Mouse (Mus musculus): ENCODE results near the gene Slc7a7. TPM values are rescaled to one million over a fixed set of nuclear protein-coding genes. Genes with fewer than 3 reads are reported as not detected.
A peak's percentile ranks its signal among the peaks of the same experiment; 100 is the strongest.

Gene Slc7a7
- polyA plus RNA-seq, 1 experiment from 2014 or later = 8.2 TPM

DNA sequence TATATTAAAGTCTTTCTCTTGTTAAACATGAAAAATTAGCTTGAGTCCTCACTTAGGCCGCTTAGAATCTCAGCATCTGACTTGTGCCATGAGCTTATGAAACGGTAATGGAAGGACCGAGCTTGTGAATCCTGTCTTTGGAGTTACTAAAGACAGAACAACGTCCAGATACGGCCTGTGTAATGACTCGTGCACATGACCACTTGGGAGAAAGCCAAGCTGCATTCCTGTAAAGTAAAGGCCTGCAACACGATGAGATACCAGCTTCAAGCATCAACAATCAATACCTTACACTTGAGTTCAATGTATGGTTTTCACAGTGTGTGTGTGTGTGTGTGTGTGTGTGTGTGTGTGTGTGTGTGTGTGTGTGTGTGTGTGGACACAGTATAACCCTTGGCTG is 20.9 kb downstream of the Slc7a7 start:
- CTCF ChIA-PET = no interaction called here
- in situ Hi-C loops (cut with MboI; ENCODE audit: low pct_unique_long_range_greater_than_20kb) = no loop called here

DNA sequence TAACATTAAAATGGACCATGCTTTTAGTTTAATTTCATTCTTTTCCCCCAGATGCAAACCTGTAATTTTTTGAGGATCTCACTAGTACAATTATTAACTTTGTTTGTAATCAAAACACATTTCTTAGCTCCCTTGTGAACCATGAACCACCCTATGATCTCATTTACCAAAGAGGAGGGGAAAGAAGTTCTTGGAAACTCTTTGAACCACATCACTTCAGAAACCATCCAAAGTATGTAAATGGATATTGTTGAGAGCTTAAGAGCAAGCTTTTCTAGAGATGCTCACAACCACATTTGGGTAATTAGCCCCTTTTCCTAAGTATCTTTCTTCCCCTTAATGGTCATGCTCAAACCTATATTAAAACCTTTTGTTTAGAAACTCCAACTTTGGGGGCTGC is 23.3 kb downstream of the Slc7a7 start:
- no peaks in the 10 kb centered on the region for H3K27me3 ChIP-seq
- ChIA-PET POLR2A (interaction anchor here (1.0 kb wide), 1 partner anchor 13 kb away, joined by 3 read pairs; no protein-coding TSS in a partner anchor), CTCF (interaction anchor here (1.0 to 1.1 kb wide), 2 partner anchors 13 to 19 kb away, joined by 3 read pairs; no protein-coding TSS in a partner anchor)
- ATAC-seq (peak; percentile 32), DNase-seq (ENCODE audit: low read depth, low spot score) (peak; percentile 71)
- no peak for TF ChIP-seq CTCF (IDR thresholded peaks at IDR 0.05)
- in situ Hi-C loops (cut with MboI; ENCODE audit: low pct_unique_long_range_greater_than_20kb) = no loop called here

More for the DNA sequence above, 20.9 kb downstream of the Slc7a7 start:
- no peak for TF ChIP-seq CTCF (IDR thresholded peaks at IDR 0.05)
- DNase-seq (ENCODE audit: low read depth, low spot score) (no peak), ATAC-seq (no peak)
- H3K27me3 ChIP-seq = no peaks in the 10 kb centered on the region
- POLR2A ChIA-PET = interaction anchor here (1.3 kb wide), 1 partner anchor 13 kb away, joined by 3 read pairs; no protein-coding TSS in a partner anchor

DNA sequence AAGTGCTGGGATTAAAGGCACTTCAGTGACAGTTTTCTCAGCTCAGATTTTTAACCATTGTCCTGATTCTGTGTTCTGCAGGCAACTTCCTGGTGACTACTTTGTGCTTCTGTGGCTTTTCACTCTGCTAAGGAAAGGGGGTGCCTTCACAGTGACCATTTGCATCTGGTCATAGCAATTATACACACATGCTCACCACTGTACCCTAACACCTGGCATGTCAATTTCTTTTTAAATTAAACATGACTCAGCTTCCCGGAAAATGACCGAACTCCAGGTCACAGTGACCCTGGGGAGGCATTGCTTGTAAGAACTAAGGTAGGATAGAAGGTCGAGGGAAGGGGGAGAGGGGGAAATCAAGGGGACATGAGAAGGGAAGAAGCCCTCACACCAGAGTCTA is 23.8 kb downstream of the Slc7a7 start:
- DNase-seq (ENCODE audit: low read depth, low spot score) (no peak), ATAC-seq (no peak)
- CTCF ChIA-PET = interaction anchor here (1.0 to 1.1 kb wide), 2 partner anchors 12 to 20 kb away, joined by 3 read pairs; no protein-coding TSS in a partner anchor
- TF ChIP-seq CTCF (IDR thresholded peaks at IDR 0.05) = no peak
- POLR2A ChIA-PET = interaction anchor here (1.0 kb wide), 1 partner anchor 12 kb away, joined by 3 read pairs; no protein-coding TSS in a partner anchor
- H3K27me3 ChIP-seq = no peaks in the 10 kb centered on the region
- in situ Hi-C loops (cut with MboI; ENCODE audit: low pct_unique_long_range_greater_than_20kb) = no loop called here

GRCm38 (mm10) chr14:54390843-54391242 is 26.7 kb downstream of the Slc7a7 start:
- no peaks in the 10 kb centered on the region for H3K27me3 ChIP-seq
- no peak for ATAC-seq
- CTCF ChIA-PET = interaction anchor here (1.7 kb wide), 1 partner anchor 11 kb away, joined by 5 read pairs; no protein-coding TSS in a partner anchor

DNA sequence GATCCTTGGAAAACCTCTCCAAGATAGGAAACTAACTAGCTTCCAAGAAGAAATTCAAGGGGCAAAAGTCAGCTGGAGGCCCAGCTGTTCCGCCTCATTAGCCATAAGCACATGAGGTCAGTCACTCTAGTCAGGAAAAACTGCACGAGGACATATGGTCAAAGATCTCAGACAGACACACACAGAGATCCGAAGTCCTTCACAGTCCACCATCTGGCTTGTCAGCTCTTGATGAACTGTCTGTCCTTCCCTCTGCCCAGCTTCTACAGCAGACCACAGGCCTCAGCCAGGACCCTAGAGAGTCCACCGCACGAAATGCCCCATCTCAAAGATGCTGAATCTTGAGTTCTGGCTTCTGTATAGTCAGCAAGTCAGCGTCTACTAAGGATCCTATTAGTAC is 30.0 kb downstream of the Slc7a7 start:
- in situ Hi-C loops (cut with MboI; ENCODE audit: low pct_unique_long_range_greater_than_20kb) = no loop called here
- CTCF ChIA-PET = no interaction called here
- TF ChIP-seq CTCF (IDR thresholded peaks at IDR 0.05) = no peak
- ATAC-seq (no peak), DNase-seq (ENCODE audit: low read depth, low spot score) (no peak)
- POLR2A ChIA-PET = no interaction called here
- H3K27me3 ChIP-seq = no peaks in the 10 kb centered on the region

More at GRCm38 (mm10) chr14:54390843-54391242, 26.7 kb downstream of the Slc7a7 start:
- no peak for TF ChIP-seq CTCF (IDR thresholded peaks at IDR 0.05)
- in situ Hi-C loops (cut with MboI; ENCODE audit: low pct_unique_long_range_greater_than_20kb) = no loop called here
- POLR2A ChIA-PET = no interaction called here
- no peak for DNase-seq (ENCODE audit: low read depth, low spot score)

- in situ Hi-C loops (cut with MboI; ENCODE audit: low pct_unique_long_range_greater_than_20kb) = no loop called here
- no peak for ATAC-seq
- POLR2A ChIA-PET = no interaction called here
- CTCF ChIA-PET = no interaction called here
- H3K27me3 ChIP-seq = no peaks in the 10 kb centered on the region
- no peak for TF ChIP-seq CTCF (IDR thresholded peaks at IDR 0.05)
- DNase-seq (ENCODE audit: low read depth, low spot score) = no peak
These were observed 31.5 kb downstream of the Slc7a7 start for GRCm38 (mm10) chr14:54385968-54386618.

DNA sequence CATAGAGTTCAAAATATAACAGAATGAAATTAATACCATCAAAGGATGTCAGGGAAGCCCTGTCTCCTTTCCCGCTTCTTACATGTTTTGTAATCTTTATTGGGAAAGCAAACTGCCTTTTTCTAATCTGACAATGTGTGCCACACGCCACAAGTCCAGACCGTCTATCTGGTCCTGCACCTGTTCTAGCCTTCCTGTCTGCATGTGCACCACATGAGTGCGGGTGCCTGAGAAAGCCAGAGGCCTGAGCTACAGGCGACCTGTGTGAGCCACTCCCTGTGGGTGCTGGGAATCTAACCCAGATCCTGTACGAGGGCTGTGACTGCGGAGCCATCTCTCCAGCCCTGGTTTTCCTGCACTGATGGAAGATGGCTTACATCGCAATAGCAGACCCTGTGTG is 33.2 kb downstream of the Slc7a7 start:
- no peak for TF ChIP-seq CTCF (IDR thresholded peaks at IDR 0.05)
- in situ Hi-C loops (cut with MboI; ENCODE audit: low pct_unique_long_range_greater_than_20kb) = no loop called here
- DNase-seq (ENCODE audit: low read depth, low spot score) (no peak), ATAC-seq (no peak)
- POLR2A ChIA-PET = no interaction called here
- H3K27me3 ChIP-seq = no peaks in the 10 kb centered on the region
- CTCF ChIA-PET = no interaction called here

GRCm38 (mm10) chr14:54383355-54383771 is 34.2 kb downstream of the Slc7a7 start:
- in situ Hi-C loops (cut with MboI; ENCODE audit: low pct_unique_long_range_greater_than_20kb) = no loop called here
- DNase-seq (ENCODE audit: low read depth, low spot score) (no peak), ATAC-seq (no peak)
- POLR2A ChIA-PET = no interaction called here
- TF ChIP-seq CTCF (IDR thresholded peaks at IDR 0.05) = no peak
- CTCF ChIA-PET = no interaction called here
- no peaks in the 10 kb centered on the region for H3K27me3 ChIP-seq

DNA sequence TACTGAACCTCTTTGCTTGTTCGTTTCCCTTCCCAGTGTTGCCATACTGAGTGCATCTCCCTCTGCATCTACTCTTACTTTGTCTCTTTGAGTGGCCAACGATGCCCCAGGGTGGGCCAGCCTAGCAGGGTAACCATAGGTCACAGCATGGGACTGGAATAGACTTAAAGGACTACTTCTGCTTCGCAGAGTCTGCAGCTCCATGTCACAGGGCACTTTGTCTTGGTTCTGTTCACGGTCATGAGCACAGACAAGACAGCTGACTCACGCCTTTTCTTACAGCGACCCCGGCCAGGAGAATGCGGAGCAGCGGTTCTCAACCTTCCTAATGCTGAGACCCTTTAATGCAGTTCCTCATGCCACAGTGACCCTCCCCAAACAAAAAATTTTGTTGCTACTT is 34.9 kb downstream of the Slc7a7 start:
- no peak for TF ChIP-seq CTCF (IDR thresholded peaks at IDR 0.05)
- no peaks in the 10 kb centered on the region for H3K27me3 ChIP-seq
- no peak for DNase-seq (ENCODE audit: low read depth, low spot score)
- CTCF ChIA-PET = no interaction called here
- in situ Hi-C loops (cut with MboI; ENCODE audit: low pct_unique_long_range_greater_than_20kb) = no loop called here
- ATAC-seq = no peak
- POLR2A ChIA-PET = no interaction called here

GRCm38 (mm10) chr14:54381816-54382215 is 35.8 kb downstream of the Slc7a7 start:
- ATAC-seq (peak; percentile 44), DNase-seq (ENCODE audit: low read depth, low spot score) (peak; percentile 54)
- in situ Hi-C loops (cut with MboI; ENCODE audit: low pct_unique_long_range_greater_than_20kb) = no loop called here
- ChIA-PET CTCF (interaction anchor here (1.3 kb wide), 1 partner anchor 13 kb away, joined by 3 read pairs; no protein-coding TSS in a partner anchor), POLR2A (interaction anchor here (0.8 kb wide), 1 partner anchor 13 kb away, joined by 3 read pairs; no protein-coding TSS in a partner anchor)
- no peak for TF ChIP-seq CTCF (IDR thresholded peaks at IDR 0.05)
- no peaks in the 10 kb centered on the region for H3K27me3 ChIP-seq

- ChIA-PET POLR2A (no interaction called here), CTCF (interaction anchor here (1.5 kb wide), 1 partner anchor 11 kb away, joined by 5 read pairs; no protein-coding TSS in a partner anchor)
- H3K27me3 ChIP-seq = no peaks in the 10 kb centered on the region
- no peak for DNase-seq (ENCODE audit: low read depth, low spot score)
- in situ Hi-C loops (cut with MboI; ENCODE audit: low pct_unique_long_range_greater_than_20kb) = no loop called here
- no peak for ATAC-seq
- no peak for TF ChIP-seq CTCF (IDR thresholded peaks at IDR 0.05)
These were observed 37.0 kb downstream of the Slc7a7 start for GRCm38 (mm10) chr14:54380616-54381015.

All from Patski (cell line).